Mouse (Mus musculus) bone marrow macrophage, adult 2 months (primary cell): ENCODE data around the gene Ano4.

ENCODE experiments used
- CTCF ChIP-seq: IDR thresholded peaks from 2 replicates; pipeline ENCODE4 v1.5.1; 2012; ENCODE audit warnings: low read depth, mild to moderate bottlenecking, low read length, moderate library complexity
- POLR2A ChIP-seq: IDR thresholded peaks from 2 replicates; pipeline ENCODE4 v1.6.1; 2012; ENCODE audit warnings: mild to moderate bottlenecking, low read depth, low read length, borderline replicate concordance

GRCm38 (mm10) chr10:89392687-89393086 lies 48.1 kb upstream of the Ano4 start:
- no peak for TF ChIP-seq CTCF
- no peak for TF ChIP-seq POLR2A
